Mouse (Mus musculus): Measurements from ENCODE around the gene Steap1. TPM values are rescaled to one million over a fixed set of nuclear protein-coding genes. Genes with fewer than 3 reads are reported as not detected.

The Steap1 gene
- polyA plus RNA-seq (2012; rRNA removed) = not detected in 2 replicates

DNA sequence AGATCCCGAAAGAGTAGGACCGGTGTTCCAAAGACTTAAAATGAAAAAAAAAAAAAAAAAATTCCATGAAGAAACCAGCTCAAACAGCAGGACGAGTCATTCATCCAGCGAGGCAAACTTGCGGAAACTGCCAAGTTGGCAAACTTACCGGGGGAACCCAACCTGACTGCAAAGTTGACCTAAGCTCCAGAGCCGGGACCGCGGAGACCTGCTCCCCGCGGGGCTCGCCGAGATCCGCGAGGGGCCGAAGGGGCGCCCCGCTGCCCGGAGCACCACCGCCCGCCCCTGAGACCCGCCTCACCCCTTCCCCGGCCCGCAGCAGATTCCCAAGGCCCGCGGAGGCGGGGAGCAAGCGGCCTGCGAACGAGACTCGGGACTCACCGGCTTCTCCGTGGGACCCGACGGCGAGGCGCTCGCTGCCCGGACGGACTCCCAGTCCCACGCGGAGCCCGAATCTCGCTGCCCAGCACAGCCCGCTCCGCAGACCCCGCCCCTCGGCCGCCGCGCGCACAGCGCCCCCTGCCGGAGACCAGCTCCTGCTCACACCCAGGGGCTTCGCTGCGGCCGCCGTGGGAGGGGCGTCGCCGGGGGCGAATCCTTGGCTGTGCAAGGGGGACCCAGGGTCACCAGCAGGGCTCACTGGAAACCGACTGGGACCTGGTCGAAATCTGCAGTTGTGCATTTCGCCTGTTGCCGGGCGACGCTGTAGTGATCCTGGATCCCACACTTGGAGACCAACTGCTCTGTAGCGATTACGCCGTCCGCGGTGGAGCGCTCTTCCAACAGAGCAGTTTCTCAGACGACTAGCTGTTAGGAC is at the start of gene Steap1:
Gene Steap1, minus strand, starts transcription at position 461 of the 817 bp plus-strand sequence.
- TF ChIP-seq CTCF (IDR thresholded peaks at IDR 0.05; ENCODE audit: extremely low read depth, insufficient read depth, insufficient read length, insufficient replicate concordance) = no peak
- no peak for TF ChIP-seq POLR2A (IDR thresholded peaks at IDR 0.05; ENCODE audit: low read depth, low read length)
- DNase-seq (ENCODE audit: low read depth in 1 of 2, low spot score in 2 of 2) = peak in 1 of 2 experiments; percentile 32
- WGBS = 3% methylated on average over 73 of the region's 75 CpGs
- Histone ChIP-seq H3K4me1 (ENCODE audit: control insufficient read depth, insufficient read depth, insufficient read length) (0 out of 2 replicates have a peak, but pooled peaks cover 3% of the 10 kb centered on the region), H3K27me3 (ENCODE audit: control insufficient read depth, insufficient read depth, low read length) (peaks cover 7% of the 10 kb centered on the region), H3K36me3 (ENCODE audit: control insufficient read depth, insufficient read depth, low read length) (no peaks in the 10 kb centered on the region), H3K27ac (ENCODE audit: insufficient read depth, low read length) (no peak within 1 kb of the TSS), H3K4me3 (ENCODE audit: extremely low read depth, insufficient read depth, insufficient read length) (peak within 1 kb of the TSS; percentile 21; the same call in 1 of the 2 replicates)

DNA sequence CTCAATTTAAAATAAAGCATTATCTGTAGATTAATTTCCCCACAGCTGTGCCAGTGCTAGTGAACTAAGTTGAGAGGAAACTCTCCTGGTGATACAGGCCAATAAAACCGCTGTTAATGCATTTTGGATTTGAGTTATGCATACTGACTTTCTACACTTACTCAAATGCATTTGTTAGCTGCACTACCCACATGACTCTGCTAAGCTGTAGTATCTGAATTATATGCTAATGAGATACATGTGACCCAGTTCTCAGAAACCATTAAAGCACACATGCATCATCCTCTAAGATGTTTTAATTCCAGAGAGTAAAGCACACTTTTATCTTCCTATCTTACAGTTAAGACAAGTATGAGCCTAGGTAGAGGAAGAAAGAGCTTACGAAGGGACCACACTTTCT is 38.0 kb upstream of the Steap1 start:
- DNase-seq (ENCODE audit: low read depth in 1 of 2, low spot score in 2 of 2) = no peak
- Histone ChIP-seq H3K4me3 (ENCODE audit: extremely low read depth, insufficient read depth, insufficient read length) (no peak overlapping the region), H3K4me1 (ENCODE audit: control insufficient read depth, insufficient read depth, insufficient read length) (no peaks in the 10 kb centered on the region), H3K27me3 (ENCODE audit: control insufficient read depth, insufficient read depth, low read length) (no peaks in the 10 kb centered on the region), H3K36me3 (ENCODE audit: control insufficient read depth, insufficient read depth, low read length) (no peaks in the 10 kb centered on the region), H3K27ac (ENCODE audit: insufficient read depth, low read length) (no peak overlapping the region)
- WGBS = 80% methylated on average over 2 of the region's 2 CpGs
- TF ChIP-seq CTCF (IDR thresholded peaks at IDR 0.05; ENCODE audit: extremely low read depth, insufficient read depth, insufficient read length, insufficient replicate concordance) (no peak), POLR2A (IDR thresholded peaks at IDR 0.05; ENCODE audit: low read depth, low read length) (no peak)

GRCm38 (mm10) chr5:5756392-5757019 is 7.4 kb upstream of the Steap1 start:
- Histone ChIP-seq H3K27ac (ENCODE audit: insufficient read depth, low read length) (no peak overlapping the region), H3K27me3 (ENCODE audit: control insufficient read depth, insufficient read depth, low read length) (no peaks in the 10 kb centered on the region), H3K4me3 (ENCODE audit: extremely low read depth, insufficient read depth, insufficient read length) (no peak overlapping the region), H3K36me3 (ENCODE audit: control insufficient read depth, insufficient read depth, low read length) (no peaks in the 10 kb centered on the region), H3K4me1 (ENCODE audit: control insufficient read depth, insufficient read depth, insufficient read length) (no peaks in the 10 kb centered on the region)
- 71% methylated on average over 3 of the region's 3 CpGs for WGBS
- TF ChIP-seq CTCF (IDR thresholded peaks at IDR 0.05; ENCODE audit: extremely low read depth, insufficient read depth, insufficient read length, insufficient replicate concordance) = no peak
- TF ChIP-seq POLR2A (IDR thresholded peaks at IDR 0.05; ENCODE audit: low read depth, low read length) = no peak
- no peak for DNase-seq (ENCODE audit: low read depth in 1 of 2, low spot score in 2 of 2)

DNA sequence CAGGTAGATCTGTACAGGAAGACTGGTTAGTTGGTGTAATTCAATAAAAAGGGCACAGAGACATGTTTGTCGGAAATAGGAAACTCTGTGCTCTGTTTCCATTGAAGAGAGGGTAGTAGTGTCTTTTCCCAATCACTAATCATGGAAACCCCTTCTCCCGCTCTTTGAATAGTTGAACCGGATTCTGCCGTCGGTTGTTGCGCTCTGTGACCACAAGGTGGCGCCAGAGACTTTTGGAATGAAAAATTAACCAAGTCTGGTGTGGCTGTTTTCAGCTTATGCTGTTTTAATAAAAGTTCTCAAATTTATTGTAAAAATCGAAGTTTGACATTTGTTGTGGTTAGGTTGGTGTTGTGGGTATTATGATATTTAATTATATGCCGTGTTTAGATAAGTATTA is 5.9 kb upstream of the Steap1 start:
- DNase-seq (ENCODE audit: low read depth in 1 of 2, low spot score in 2 of 2) = peak in 1 of 2 experiments; percentile 10
- H3K36me3 ChIP-seq (ENCODE audit: control insufficient read depth, insufficient read depth, low read length) = no peaks in the 10 kb centered on the region
- WGBS = 3% methylated on average over 9 of the region's 9 CpGs
- TF ChIP-seq CTCF (IDR thresholded peaks at IDR 0.05; ENCODE audit: extremely low read depth, insufficient read depth, insufficient read length, insufficient replicate concordance) (peak; percentile 69; the same call in 1 of the 2 replicates), POLR2A (IDR thresholded peaks at IDR 0.05; ENCODE audit: low read depth, low read length) (no peak)
- no peaks in the 10 kb centered on the region for H3K27me3 ChIP-seq (ENCODE audit: control insufficient read depth, insufficient read depth, low read length)
- no peak overlapping the region for H3K4me3 ChIP-seq (ENCODE audit: extremely low read depth, insufficient read depth, insufficient read length)
- H3K4me1 ChIP-seq (ENCODE audit: control insufficient read depth, insufficient read depth, insufficient read length) = no peaks in the 10 kb centered on the region
- no peak overlapping the region for H3K27ac ChIP-seq (ENCODE audit: insufficient read depth, low read length)

DNA sequence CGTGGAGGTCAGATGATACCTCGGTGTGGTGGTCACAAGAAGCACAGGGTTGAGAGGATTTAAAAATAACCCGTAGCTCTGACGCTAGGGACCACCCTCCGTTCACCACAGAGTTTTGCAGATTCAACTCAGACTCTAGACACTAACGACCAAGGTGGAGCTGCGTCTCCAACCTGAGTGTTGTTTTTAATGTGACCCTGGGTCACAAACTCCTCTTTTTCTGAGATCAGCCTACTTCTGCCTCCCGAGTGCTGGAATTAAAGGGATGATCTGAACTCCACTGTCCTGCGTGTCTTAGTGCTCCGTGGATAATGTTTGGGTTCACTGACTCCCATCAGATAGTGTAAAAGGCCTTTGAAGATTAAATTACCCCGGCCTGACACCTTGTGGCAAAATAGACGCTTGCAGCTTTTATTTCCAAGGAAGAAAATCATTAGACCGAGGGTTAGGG is 671 bp upstream of the Steap1 start:
- no peak for DNase-seq (ENCODE audit: low read depth in 1 of 2, low spot score in 2 of 2)
- H3K4me3 ChIP-seq (ENCODE audit: extremely low read depth, insufficient read depth, insufficient read length) = no peak overlapping the region
- 3% methylated on average over 13 of the region's 13 CpGs for WGBS

DNA sequence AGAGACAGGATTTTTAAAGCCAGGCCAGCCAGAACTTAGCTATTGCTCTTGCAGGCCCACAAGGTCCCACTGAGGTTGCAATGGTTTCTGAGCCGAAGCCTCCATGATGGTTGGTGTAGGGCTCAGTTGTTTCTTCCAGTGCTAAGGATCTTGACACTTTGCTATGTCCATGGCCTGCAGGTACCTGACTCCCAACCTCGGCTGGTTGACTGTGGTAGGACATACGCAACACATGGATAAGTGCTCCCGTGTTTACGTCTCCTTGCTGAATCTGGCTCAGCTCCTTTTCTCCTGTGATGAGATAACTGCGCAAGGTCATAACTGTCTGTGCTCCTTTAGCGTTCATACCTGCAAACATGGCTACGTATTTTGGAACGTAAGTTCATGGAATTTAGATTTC is 14.7 kb downstream of the Steap1 start:
- WGBS = 93% methylated on average over 9 of the region's 9 CpGs
- H3K27me3 ChIP-seq (ENCODE audit: control insufficient read depth, insufficient read depth, low read length) = no peaks in the 10 kb centered on the region
- no peak for DNase-seq (ENCODE audit: low read depth in 1 of 2, low spot score in 2 of 2)
- no peaks in the 10 kb centered on the region for H3K36me3 ChIP-seq (ENCODE audit: control insufficient read depth, insufficient read depth, low read length)
- H3K27ac ChIP-seq (ENCODE audit: insufficient read depth, low read length) = no peak overlapping the region
- no peak for TF ChIP-seq CTCF (IDR thresholded peaks at IDR 0.05; ENCODE audit: extremely low read depth, insufficient read depth, insufficient read length, insufficient replicate concordance)
- TF ChIP-seq POLR2A (IDR thresholded peaks at IDR 0.05; ENCODE audit: low read depth, low read length) = no peak
- no peaks in the 10 kb centered on the region for H3K4me1 ChIP-seq (ENCODE audit: control insufficient read depth, insufficient read depth, insufficient read length)
- H3K4me3 ChIP-seq (ENCODE audit: extremely low read depth, insufficient read depth, insufficient read length) = no peak overlapping the region

More for the DNA sequence above, 671 bp upstream of the Steap1 start:
- Histone ChIP-seq H3K4me1 (ENCODE audit: control insufficient read depth, insufficient read depth, insufficient read length) (0 out of 2 replicates have a peak, but pooled peaks cover 3% of the 10 kb centered on the region), H3K36me3 (ENCODE audit: control insufficient read depth, insufficient read depth, low read length) (no peaks in the 10 kb centered on the region), H3K27ac (ENCODE audit: insufficient read depth, low read length) (no peak overlapping the region), H3K27me3 (ENCODE audit: control insufficient read depth, insufficient read depth, low read length) (peaks cover 7% of the 10 kb centered on the region)
- TF ChIP-seq POLR2A (IDR thresholded peaks at IDR 0.05; ENCODE audit: low read depth, low read length) = no peak
- no peak for TF ChIP-seq CTCF (IDR thresholded peaks at IDR 0.05; ENCODE audit: extremely low read depth, insufficient read depth, insufficient read length, insufficient replicate concordance)

Data from spleen, adult 2 months (tissue).